Mouse (Mus musculus) spleen, postnatal 10 days (tissue): ENCODE data around the gene Fgfr2.
"Not testable (repeated sequence)": the region's sequence is repeated elsewhere in the genome, so short reads cannot be mapped to it uniquely, and the experiment has no call there.

Experiments
- DNase-seq, 2 experiments: peaks; one replicate each; pipeline ENCODE4 v3.0.0; 2021 to 2022; ENCODE audit warnings: low spot score in 2 of 2

Gene Fgfr2

GRCm38 (mm10) chr7:130167261-130167660, 2955.9 kb downstream of the Fgfr2 start:
- no peak for DNase-seq

DNA sequence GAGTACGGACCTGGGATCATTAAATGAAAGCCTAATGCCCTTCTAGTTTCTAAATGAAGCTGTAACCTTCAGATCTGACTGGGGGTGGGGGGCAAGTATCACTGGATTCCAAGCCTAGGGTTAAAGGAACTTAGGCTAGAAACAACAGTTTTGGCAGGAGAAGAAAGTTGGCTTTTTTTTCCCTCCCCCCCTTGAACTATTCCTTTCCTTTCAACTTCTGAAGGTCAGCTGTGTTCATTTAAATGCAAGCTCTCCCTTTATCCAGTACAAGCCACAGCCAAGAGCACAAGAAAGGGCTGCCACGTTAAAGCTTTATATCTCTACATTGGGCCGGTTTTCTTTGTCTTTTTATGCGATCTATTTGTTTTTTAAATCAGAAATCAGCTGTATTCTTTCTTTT, 2957.0 kb downstream of the Fgfr2 start:
- no peak for DNase-seq

DNA sequence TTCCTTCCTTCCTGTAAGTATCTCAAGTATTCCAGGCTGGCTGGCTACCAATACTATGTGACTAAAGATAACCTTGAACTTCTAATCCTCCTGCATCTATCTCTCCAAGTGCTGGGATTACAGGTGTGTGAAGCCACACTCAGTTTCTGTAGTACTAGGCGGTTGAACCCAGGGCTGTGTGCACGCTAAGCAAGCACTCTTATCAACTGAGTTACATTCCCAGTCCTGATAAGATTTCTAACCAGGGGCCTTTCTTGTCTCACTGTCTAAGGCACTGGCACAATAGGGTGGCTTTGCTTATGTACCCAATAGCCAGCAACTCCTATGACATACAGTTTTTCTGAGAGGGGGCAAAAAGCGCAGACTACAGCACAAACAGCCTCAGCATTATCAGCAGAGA, 2957.7 kb downstream of the Fgfr2 start:
- DNase-seq = no peak

GRCm38 (mm10) chr7:130162718-130163117, 2960.4 kb downstream of the Fgfr2 start:
- DNase-seq = no peak

- no peak for DNase-seq
Measured at GRCm38 (mm10) chr7:130161581-130161980, 2961.6 kb downstream of the Fgfr2 start.

GRCm38 (mm10) chr7:130158845-130159244, 2964.3 kb downstream of the Fgfr2 start:
- DNase-seq = no peak

DNA sequence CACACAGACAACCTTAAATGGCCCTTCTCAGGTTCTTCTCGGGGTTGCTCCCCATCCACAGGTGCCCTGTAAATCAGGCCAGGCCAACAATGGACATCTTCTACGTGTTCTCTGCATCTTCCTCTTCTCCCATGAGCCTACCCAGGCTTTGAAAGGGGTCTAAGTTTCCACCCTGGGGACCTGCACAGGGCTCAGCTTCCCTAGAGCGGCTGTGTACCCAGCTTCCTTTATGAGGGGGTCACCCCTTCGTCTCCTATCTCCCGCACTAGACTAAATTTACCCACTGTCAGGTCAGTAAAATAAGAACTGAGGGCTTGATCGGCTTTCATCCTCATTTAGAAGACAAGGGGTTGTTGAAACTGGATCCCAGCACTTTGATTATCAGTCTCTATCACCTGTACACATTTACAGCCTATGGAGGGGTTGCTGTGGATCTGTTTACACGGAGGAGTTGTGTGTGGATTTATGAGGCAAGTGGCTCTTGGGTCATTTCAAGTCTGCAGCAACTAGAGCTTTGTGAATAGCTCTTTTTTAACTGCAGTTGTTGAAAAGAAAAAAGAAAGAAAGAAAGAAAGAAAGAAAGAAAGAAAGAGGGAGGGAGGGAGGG, 2969.7 kb downstream of the Fgfr2 start:
- no peak for DNase-seq

- DNase-seq = no peak
Measured at GRCm38 (mm10) chr7:130148906-130149305, 2974.2 kb downstream of the Fgfr2 start.

DNA sequence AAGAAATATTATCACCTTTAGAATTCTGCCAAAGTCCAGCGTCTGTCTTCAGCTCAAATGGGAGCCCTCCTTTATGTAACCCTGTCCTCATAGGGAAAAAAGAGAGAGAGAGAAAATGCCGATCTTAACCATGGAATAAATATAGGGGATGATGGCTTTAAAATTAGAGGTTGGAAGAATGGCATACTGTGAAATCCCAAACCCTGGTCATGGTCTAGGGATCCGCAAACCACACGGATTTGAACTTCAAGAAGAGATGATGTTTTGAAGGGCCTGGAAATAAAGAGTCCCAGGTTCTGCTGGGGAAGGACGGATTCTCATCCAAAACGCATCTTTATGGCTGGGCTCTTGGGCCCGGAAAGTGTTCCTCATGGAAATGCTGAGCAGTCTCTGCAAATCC, 2975.9 kb downstream of the Fgfr2 start:
- no peak for DNase-seq

DNA sequence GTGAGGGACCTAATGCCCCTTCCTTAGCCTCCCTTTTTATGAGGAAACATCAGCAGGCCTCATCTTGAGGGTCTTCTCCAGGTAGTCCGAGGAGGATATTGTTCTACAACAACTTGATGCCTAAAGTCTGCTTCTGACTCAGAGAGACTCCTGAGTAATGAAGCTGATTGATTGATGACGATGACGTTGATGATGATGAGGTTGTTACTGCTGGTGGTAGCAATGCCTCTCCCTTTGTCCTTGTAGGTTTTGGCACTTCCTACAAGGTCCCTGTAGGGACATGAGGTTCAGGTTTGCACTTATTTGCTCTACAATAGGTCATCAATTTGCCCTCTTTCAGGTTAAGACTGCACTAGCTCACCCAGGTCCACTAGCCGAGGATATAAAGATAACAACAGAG, 2977.9 kb downstream of the Fgfr2 start:
- no peak for DNase-seq

- DNase-seq = no peak
Measured at GRCm38 (mm10) chr7:130143371-130143770, 2979.8 kb downstream of the Fgfr2 start.

- DNase-seq = no peak
Measured at GRCm38 (mm10) chr7:130141088-130141873, 2981.9 kb downstream of the Fgfr2 start.

GRCm38 (mm10) chr7:130134924-130135365, 2988.2 kb downstream of the Fgfr2 start:
- no peak for DNase-seq

DNA sequence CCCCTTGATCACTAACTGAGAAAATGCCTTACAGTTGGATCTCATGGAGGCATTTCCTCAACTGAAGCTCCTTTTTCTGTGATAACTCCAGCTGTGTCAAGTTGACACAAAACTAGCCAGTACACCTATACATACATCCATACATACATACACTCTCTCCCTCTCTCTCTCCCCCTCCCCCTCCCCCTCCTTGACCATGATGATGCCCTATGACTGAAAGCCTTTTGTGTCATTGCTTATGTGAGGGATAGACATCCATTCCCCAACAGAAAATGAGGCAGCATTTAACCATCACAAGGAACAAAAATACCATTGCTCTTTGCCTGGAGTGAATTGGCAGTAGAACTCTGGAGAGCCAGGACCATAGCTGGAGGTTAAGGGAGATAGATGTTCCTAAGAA, 2988.7 kb downstream of the Fgfr2 start:
- DNase-seq = not testable (repeated sequence)

DNA sequence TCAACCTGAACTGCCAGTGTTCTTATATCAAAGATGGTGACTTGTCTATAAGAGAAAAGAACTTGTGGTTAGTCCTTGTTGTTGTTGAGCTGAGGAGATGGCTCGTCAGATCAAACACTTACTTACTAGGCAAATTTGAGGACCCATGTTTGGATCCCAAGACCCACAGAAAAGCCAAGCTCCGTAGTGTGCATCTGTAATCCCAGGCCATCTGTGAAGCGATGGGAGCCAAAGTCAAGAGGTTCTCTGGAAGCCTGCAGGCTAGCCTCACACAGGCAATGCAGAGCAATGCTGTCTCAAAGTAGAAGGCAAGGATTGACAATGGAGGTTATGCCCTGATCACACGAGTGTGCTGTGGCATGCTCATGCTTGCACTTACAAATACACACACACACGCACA, 2992.9 kb downstream of the Fgfr2 start:
- no peak for DNase-seq

DNA sequence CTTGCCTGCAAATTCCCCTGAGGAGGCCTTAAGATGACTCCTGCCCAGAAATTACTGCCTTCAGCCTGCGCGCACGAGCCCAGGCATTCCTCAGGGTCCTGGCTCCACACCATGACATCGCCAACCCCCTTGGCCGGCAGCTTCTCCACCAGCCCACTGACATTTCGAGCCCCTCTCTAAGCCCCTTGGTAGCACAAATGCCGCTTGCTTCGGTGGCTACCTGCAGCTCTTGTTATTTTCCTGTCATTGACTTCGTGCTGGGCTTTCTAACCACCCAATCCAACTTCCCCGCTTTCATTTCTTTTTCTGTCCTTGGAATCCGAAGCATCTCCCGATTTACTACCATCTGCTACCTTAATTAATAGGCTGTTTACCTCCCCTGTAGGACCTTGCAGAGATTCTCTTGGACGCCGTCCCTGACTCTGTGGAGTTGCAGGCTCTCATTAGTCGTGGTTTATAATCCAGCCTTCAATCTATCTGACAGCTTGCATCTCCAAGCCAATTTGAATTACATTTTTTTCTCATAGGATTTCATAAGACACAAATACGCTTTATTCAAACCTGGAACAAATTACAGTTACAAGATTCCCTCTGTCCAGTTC, 2993.7 kb downstream of the Fgfr2 start:
- DNase-seq = no peak

- DNase-seq = no peak
Measured at GRCm38 (mm10) chr7:130121507-130121906, 3001.6 kb downstream of the Fgfr2 start.

DNA sequence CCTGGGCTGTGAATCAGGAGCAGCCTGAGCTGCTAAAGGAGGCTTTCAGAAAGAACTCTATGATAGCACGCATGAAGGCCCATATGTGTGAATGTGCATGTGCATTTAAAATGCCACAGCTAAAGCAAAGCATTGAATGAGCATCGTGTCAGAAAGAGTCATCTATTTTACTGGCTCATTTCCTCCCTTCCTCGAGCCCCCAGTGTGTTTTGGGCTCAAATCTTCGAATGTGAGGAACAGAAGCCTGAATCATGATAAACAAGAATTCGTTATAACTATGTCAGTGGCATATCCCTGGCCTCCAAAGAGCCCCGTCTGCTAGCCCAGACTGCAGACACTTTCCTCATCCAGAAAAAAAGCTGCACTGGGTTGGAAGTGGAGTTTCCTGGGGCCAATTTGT, 3003.7 kb downstream of the Fgfr2 start:
- no peak for DNase-seq

GRCm38 (mm10) chr7:130118726-130119125, 3004.4 kb downstream of the Fgfr2 start:
- DNase-seq = no peak

DNA sequence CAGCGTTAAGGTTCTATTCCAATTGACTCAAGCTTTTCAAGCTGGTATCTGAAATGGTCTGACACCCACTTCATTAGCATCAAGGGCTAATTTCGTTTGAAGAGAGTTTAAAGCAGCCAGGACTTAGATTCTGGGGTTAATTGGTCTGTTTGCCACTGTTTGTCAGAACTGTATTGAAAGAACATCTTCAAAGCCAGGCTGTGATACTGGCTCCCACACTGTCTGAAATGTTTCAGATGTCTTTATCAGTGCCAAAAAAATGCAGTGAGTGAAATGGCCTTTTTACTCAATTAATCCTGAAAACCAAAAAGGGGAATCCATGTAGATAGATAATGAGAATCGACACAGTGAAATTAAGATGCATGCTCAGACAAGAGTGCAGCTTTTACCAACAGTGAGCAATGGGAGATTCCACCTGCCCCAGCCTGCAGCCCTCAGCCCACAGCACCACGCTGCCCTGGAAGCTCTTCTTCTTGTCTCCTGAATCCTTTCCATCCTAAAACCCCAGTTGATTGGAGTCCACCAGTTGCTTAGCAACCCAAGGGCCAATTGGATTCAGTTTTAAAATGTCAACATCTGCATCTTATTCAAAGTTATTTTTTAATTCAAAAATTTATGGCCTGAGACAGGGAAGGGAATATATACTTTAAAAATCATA, 3005.6 kb downstream of the Fgfr2 start:
- no peak for DNase-seq

DNA sequence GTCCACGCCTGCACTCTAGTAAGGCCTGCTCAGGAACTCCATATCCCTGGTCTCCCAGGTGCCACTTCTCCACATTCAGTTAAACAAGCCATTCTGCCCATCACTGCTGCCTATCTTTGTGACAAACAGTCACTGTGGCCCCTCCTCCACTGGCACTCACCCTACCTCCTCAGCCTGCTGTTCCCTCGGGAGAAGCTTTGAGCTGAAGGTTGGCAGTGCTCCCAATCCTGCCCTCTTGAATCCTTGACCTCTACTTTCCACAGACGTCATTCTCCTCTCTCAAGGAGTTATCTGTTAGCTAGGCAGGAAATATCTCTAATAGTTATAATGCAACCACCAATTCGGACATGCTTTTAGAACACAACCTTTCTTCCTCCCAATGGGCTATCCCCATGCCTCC, 3008.7 kb downstream of the Fgfr2 start:
- no peak for DNase-seq
